Mouse (Mus musculus) embryonic fibroblast, embryonic 13.5 days (primary cell): Measurements from ENCODE around the gene Zan. TPM values are rescaled to one million over a fixed set of nuclear protein-coding genes. Genes with fewer than 3 reads are reported as not detected.
A peak's percentile ranks its signal among the peaks of the same experiment; 100 is the strongest.

Experiments used
- H3K27ac ChIP-seq: 2 replicates; pipeline ENCODE4 v1.5.1; 2012; ENCODE audit warnings: low read length, control low read depth, inconsistent platforms; ENCODE audit not compliant: insufficient read depth
- H3K4me1 ChIP-seq: 2 replicates; pipeline ENCODE4 v1.6.1; 2011; ENCODE audit warnings: low read length; ENCODE audit not compliant: control insufficient read depth, insufficient read depth
- H3K4me3 ChIP-seq: 2 replicates; pipeline ENCODE4 v1.5.1; 2011; ENCODE audit warnings: mild to moderate bottlenecking, control low read depth, low read length; ENCODE audit not compliant: insufficient read depth
- CTCF ChIP-seq: IDR thresholded peaks from 2 replicates; pipeline ENCODE4 v1.5.1; 2011; ENCODE audit warnings: mild to moderate bottlenecking, control low read depth, low read length, moderate library complexity, borderline replicate concordance; ENCODE audit not compliant: insufficient read depth
- POLR2A ChIP-seq: IDR thresholded peaks from 2 replicates; pipeline ENCODE4 v1.6.1; 2011; ENCODE audit warnings: low read depth, mild to moderate bottlenecking, control low read depth, low read length, moderate library complexity
- polyA plus RNA-seq: library from polyadenylated mRNA; stranded (reverse); fragments of >200 nt; gene quantifications from 2 replicates; pipeline ENCODE4 v1.2.4, GENCODE M21; 2011; ENCODE audit warnings: low read depth; ENCODE audit not compliant: missing spikeins, insufficient read length

The Zan gene
- polyA plus RNA-seq, 1 experiment = 0.19 TPM

DNA sequence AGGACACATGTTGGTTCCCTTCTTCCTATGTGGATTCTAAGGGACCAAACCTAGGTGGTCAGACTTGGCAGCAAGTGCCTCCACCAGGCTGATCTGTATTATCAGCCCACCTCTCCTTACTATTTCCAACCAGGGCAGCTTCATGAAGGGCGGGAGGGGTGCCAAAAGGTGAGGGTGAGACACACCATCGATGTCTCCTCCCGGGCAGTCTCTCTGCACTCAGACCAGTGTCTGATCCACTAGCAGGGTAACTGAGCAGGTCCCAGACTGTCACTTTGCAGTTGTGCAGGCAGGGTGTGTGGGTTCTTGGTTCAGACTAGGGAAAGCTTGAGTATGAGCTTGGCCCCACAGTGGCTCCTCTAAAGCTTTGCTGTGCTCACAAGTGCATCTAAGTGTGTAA is 37.9 kb upstream of the Zan start:
- Histone ChIP-seq H3K27ac (no peak overlapping the region), H3K4me3 (no peak overlapping the region), H3K4me1 (peaks cover 4% of the 10 kb centered on the region; the same call in 1 of the 2 replicates)
- TF ChIP-seq POLR2A = no peak
- TF ChIP-seq CTCF = no peak

DNA sequence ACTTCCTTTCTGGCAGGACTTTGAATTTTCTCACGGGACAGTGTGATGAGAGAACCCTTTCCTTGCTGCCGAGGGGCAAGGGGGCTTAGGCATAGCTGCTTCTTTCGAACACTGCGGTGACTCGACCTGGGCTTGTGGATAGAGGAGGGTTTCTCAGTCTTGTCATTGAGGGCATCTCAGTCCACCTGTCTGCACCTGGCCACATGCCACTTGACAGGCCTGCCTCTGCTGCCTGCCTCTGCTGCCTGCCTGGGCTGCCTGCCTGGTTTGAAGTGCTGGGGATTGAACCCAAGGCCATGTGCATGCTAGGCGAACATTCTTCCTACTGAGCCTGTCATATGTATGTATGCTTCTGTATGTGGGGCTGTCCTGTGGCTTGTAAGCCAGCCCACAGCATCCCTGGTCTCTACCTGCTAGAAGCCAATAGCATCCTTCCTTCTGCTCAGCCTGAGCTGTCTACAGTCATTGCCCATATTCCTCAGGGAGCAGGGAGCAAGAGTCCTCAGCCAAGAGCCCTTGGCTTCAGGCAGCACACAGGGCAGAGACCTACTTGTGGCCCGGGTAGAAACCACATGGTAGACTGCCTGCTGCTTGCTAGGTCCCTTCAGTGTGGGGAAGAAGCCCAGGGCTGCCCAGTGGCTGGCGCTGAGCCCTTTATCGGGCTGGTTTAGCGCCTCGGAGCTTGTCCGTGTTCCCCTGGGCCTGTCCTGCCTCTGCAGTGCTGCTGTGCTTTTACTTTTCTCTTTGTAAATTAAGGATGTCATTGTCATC is 37.3 kb upstream of the Zan start:
- Histone ChIP-seq H3K4me1 (peaks cover 4% of the 10 kb centered on the region; the same call in 1 of the 2 replicates), H3K4me3 (no peak overlapping the region), H3K27ac (no peak overlapping the region)
- TF ChIP-seq CTCF (no peak), POLR2A (no peak)

DNA sequence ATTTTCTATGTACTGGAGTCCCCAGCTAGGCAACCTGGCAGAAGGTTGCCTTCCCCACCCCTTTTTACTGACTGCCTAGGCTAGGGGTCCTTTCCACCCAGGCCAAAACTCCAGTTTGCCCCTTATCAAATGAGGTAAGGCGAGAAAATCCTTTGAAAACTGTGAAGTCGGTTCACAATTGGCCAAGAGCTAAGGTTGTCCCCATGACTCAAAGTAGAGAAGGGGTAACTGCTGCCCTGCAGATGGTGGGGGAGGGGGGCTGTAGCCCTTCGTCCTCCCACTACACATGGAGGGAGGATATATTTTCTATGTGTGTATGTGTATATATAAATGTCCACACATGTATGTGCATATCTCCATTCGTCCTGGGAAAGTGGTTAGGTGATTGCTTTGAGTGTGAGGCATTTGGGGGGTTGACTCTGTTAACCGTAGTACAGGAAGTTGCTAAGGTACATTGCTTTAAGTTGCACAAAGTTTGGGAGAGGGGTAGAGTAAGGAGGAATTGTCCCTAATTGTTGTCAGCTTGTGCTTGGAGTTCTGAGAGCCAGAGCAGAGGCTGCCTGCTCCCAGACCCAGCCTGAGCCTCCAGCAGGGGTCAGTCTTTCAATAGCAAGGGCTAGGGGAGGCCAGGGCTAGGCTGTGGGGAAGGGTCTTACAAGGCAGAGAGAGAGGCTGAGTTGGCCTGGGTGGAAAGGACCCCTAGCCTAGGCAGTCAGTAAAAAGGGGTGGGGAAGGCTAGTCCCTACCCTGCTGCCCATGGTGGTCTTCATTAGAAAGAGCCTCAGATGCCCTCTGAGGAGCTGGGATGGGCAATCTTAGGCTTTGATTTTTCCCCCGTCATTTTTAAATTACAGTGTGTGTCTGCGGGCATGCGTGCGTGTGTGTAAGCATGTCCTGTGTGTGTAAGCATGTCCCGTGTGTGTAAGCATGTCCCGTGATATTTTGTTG is 36.3 kb upstream of the Zan start:
- Histone ChIP-seq H3K27ac (no peak overlapping the region), H3K4me3 (no peak overlapping the region), H3K4me1 (peaks cover 4% of the 10 kb centered on the region; the same call in 1 of the 2 replicates)
- no peak for TF ChIP-seq POLR2A
- peak; percentile 61; the same call in 1 of the 2 replicates for TF ChIP-seq CTCF

DNA sequence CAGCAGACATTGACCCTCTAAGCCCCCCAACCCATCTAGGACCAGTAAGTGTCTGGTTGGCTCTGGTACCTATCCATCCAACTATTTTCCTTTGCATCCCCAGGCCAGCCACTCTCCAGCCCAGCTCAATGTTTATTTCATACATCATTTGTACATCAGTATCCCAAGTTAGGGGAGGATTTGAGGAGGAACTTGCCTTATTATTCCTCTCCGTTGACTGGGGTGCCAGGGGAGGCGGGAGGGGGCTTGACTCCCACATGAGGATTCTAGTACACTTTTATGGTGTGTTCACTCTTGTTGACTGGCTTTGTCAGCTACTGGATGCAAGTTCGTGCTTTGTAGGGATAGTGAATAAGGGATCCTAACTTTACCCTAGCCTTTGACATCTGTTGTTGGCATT is 34.8 kb upstream of the Zan start:
- no peak overlapping the region for H3K27ac ChIP-seq
- H3K4me3 ChIP-seq = peak overlapping the region; percentile 73
- TF ChIP-seq POLR2A (no peak), CTCF (no peak)
- H3K4me1 ChIP-seq = peaks cover 4% of the 10 kb centered on the region; the same call in 1 of the 2 replicates

DNA sequence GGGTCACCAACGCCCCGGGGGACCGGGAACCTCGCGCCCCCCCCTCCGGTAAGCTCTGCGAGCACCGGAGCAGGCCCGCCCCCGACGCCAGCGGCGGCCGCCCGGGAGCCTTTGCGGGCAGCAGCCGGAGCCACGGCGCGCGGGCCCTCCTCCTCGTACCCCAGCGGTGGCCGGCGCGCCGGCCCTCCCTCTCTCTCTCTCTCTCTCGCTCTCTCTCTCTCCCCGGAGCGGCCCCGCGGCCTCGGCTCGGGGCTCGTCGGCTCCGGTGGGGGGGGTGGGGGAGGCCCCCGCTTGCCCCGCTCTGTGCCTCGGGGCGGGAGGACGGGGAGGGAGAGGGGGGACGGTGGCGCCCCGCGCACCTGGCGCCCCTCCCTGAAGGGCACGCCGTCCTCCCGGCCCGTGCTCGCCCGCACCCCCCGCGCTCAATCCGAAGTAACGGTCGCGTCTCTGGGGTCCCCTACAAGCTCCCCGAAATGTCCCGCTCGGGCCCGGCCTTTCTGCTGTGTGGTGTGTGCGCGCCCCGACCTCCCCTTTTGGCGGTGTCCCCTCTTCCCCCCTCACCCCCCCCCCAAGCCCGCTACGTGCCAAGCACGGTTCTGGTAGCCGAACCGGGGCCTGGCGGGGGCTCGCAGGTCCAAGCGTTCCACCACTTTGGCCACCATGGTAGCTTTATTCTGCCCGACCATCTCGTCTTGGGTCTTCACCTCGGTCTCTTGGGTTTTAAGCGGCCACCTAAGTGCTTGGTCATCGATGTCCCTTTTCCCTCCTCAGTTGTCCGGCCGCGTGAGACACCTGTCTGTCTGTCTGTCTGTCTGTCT is 33.9 kb upstream of the Zan start:
- Histone ChIP-seq H3K27ac (no peak overlapping the region), H3K4me3 (peak overlapping the region; percentile 73), H3K4me1 (peaks cover 4% of the 10 kb centered on the region; the same call in 1 of the 2 replicates)
- TF ChIP-seq CTCF (no peak), POLR2A (no peak)

DNA sequence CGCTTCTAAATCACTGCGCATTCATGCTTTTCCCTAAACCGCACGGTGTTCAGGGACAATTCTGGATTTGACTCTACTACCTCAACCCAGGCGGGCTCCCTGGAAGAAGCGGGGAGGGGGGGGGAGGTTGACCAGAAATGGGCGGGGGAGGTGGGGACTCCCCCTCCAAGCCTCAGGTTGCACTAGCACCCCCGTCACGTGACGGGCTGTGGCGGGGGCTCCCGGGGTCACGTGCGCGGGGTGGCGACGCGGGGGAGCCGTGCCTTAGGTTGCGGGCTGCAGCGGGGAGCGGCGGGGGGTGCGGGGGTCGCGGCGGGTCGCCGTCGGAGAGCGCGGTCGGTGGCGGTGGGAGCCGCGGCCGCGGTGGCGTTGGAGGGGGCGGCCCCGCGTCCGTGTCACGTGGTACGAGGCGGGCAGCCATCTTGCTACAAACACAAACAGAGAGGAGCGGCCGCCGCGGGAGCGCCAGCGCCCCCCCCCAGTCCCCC is 33.2 kb upstream of the Zan start:
- TF ChIP-seq POLR2A = peak; percentile 40; the same call in 1 of the 2 replicates
- TF ChIP-seq CTCF = no peak
- peaks cover 4% of the 10 kb centered on the region; the same call in 1 of the 2 replicates for H3K4me1 ChIP-seq
- H3K27ac ChIP-seq = no peak overlapping the region
- H3K4me3 ChIP-seq = peak overlapping the region; percentile 46

DNA sequence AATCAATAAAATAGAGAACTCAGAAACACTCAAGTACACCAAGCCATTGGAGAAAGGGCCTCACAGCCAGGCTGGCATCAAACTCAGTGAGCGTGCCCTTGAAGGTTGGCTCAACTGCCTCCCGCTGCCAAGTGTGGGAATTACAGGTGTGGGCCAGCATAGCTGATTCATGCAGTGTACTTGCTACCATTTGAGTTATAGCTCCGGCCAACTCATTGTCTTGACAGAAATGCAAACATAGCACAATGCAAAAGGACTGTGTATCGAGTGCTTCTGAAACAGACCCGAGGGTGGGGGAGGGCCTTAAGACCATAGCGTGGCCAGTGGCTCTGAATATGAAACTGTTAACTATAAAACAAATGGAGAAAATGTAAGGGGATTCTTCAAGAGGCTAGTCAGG is 27.2 kb upstream of the Zan start:
- peaks cover 4% of the 10 kb centered on the region; the same call in 1 of the 2 replicates for H3K4me1 ChIP-seq
- no peak overlapping the region for H3K27ac ChIP-seq
- no peak overlapping the region for H3K4me3 ChIP-seq
- TF ChIP-seq CTCF (peak; percentile 7; the same call in 1 of the 2 replicates), POLR2A (no peak)

DNA sequence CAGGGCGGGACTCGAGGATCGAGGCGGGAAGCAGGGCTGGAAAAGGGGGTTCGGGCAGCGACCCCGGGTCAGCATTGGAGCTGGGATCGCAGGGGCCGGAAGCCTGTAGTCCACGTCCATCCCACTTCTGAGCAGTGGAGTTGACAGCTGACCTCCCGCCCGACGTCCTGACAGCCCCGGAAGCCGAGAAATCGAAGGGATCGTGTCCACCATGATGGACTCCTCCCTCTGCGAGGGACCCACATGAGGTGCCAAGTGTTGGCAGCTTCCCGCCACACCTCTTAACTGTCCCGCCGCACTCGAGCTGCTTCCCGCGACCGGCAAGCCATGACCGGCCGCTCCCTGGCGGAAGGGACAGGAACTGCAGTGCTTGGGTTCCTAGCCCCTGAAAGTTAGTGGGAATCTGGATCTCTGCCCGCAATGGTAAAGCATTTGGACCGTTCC is 25.8 kb upstream of the Zan start:
- Histone ChIP-seq H3K4me1 (peaks cover 4% of the 10 kb centered on the region; the same call in 1 of the 2 replicates), H3K4me3 (peak overlapping the region; percentile 47), H3K27ac (peak overlapping the region; percentile 69)
- TF ChIP-seq POLR2A = peak; percentile 62
- peak; percentile 66 for TF ChIP-seq CTCF
